Mouse (Mus musculus) G1E (cell line): ENCODE measurements around the gene 2900011O08Rik. TPM values are rescaled to one million over a fixed set of nuclear protein-coding genes. Genes with fewer than 3 reads are reported as not detected.

Experiments used
- ATAC-seq: 2 replicates; pipeline ENCODE4 v1.8.0; 2016; ENCODE audit warnings: mild to moderate bottlenecking; ENCODE audit not compliant: insufficient number of reproducible peaks, poor library complexity, low FRiP score, severe bottlenecking; ENCODE audit errors: extremely low read depth
- DNase-seq: peaks from one replicate; pipeline ENCODE4 v3.0.0; 2012; ENCODE audit warnings: low spot score
- H3K27me3 ChIP-seq: 2 replicates; pipeline ENCODE4 v1.6.1; 2012; ENCODE audit warnings: mild to moderate bottlenecking, low read length, inconsistent platforms; ENCODE audit not compliant: insufficient read depth
- H3K36me3 ChIP-seq: replicated peaks from 2 replicates; pipeline ENCODE3; 2012; ENCODE audit warnings: mild to moderate bottlenecking, inconsistent platforms
- H3K4me1 ChIP-seq: 2 replicates; pipeline ENCODE4 v1.6.1; 2012; ENCODE audit warnings: low read depth, low read length, inconsistent platforms, mixed read lengths; ENCODE audit not compliant: insufficient read depth
- H3K4me3 ChIP-seq: 2 replicates; pipeline ENCODE4 v1.5.1; 2012; ENCODE audit warnings: low read depth, mild to moderate bottlenecking, inconsistent platforms, low read length, moderate library complexity, mixed read lengths
- H3K9me3 ChIP-seq: replicated peaks from 2 replicates; pipeline ENCODE4 v1.6.1; 2012; ENCODE audit warnings: inconsistent platforms
- CTCF ChIP-seq: IDR thresholded peaks from 2 replicates; pipeline ENCODE4 v1.5.1; 2012; ENCODE audit warnings: low read depth, low read length, inconsistent platforms, mixed read lengths
- GATA1 ChIP-seq: IDR thresholded peaks from 2 replicates; pipeline ENCODE4 v1.6.1; 2012; ENCODE audit warnings: borderline replicate concordance, low read length, inconsistent platforms, mixed read lengths
- GATA2 ChIP-seq: IDR thresholded peaks from 2 replicates; pipeline ENCODE4 v1.6.1; 2012; ENCODE audit warnings: low read depth, low read length, inconsistent platforms, borderline replicate concordance
- POLR2AphosphoS5 ChIP-seq: IDR thresholded peaks from 2 replicates; pipeline ENCODE4 v1.6.1; 2012; ENCODE audit warnings: low read depth, low read length, inconsistent platforms; ENCODE audit not compliant: insufficient replicate concordance
- TAL1 ChIP-seq: conservative IDR thresholded peaks from 2 replicates; pipeline ENCODE4 v1.6.1; 2012; ENCODE audit warnings: low read depth, low read length, inconsistent platforms, mixed read lengths
- polyA plus RNA-seq: library from polyadenylated mRNA; stranded (reverse); fragments of >175 nt; gene quantifications from 2 replicates; pipeline ENCODE4 v1.2.3, GENCODE M21; 2012
- total RNA-seq, 2 experiments: library from RNA; stranded (forward) in 1 of 2; stranded (reverse) in 1 of 2; fragments of 200-1000 nt in 1 of 2; fragments of >200 nt in 1 of 2; fragmentation: Nextera tagmentation in 1 of 2; gene quantifications; 2 replicates each; pipeline ENCODE4 v1.2.3; 2014 to 2017

Gene 2900011O08Rik
- total and polyA plus RNA-seq, 3 experiments, result 0.05 TPM; not detected in 2

DNA sequence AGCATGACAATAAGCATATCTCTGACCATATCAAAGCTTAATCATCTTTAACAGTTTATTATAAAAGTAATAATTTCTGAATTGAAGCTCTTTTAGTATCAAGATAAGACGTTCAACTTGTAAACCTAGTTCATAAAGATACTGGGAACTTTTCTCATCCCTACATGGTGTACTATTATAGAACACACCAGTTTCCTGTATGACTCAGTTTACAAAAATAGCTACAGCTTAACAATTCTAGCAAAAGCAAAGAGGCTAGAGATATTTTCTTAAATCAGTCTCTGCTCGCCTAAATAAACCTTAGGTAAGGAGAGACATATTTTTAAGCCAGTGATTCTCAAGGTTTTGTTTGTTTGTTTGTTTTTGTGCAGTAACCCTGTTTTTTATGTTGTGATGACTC is 96.5 kb downstream of the 2900011O08Rik start:
- TF ChIP-seq GATA1 (no peak), POLR2AphosphoS5 (no peak), GATA2 (no peak), TAL1 (no peak)
- DNase-seq (no peak), ATAC-seq (no peak)
- Histone ChIP-seq H3K4me3 (no peak overlapping the region), H3K9me3 (no peaks in the 10 kb centered on the region), H3K27me3 (peaks cover 5% of the 10 kb centered on the region), H3K4me1 (no peaks in the 10 kb centered on the region), H3K36me3 (no peaks in the 10 kb centered on the region)

DNA sequence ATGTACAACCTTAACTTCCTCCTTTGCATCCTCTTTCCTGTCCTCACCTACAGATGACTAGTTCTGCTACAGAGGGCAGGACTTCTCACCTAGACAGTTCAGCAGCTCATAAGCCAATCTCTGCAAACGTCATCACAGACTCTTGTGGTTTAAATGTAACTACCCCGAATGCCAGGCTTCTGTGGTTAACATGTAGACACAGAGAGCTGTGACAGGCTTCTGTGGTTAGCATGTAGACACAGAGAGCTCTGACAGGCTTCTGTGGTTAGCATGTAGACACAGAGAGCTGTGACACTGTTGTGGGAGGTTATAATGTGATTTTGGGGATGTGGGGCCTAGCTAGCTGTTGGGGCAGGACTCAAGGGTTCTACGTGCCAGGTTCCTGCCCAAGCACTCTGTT is 101.8 kb downstream of the 2900011O08Rik start:
- no peak for TF ChIP-seq GATA1
- TF ChIP-seq POLR2AphosphoS5, result no peak
- no peak for TF ChIP-seq CTCF
- TF ChIP-seq GATA2, result no peak
- TF ChIP-seq TAL1, result no peak
- no peak for ATAC-seq
- Histone ChIP-seq H3K4me1 (no peaks in the 10 kb centered on the region), H3K27me3 (no peaks in the 10 kb centered on the region), H3K9me3 (no peaks in the 10 kb centered on the region), H3K36me3 (no peaks in the 10 kb centered on the region), H3K4me3 (no peak overlapping the region)
- no peak for DNase-seq

GRCm38 (mm10) chr16:14089296-14089695 is 102.9 kb downstream of the 2900011O08Rik start:
- Histone ChIP-seq H3K4me1 (no peaks in the 10 kb centered on the region), H3K9me3 (no peaks in the 10 kb centered on the region), H3K36me3 (no peaks in the 10 kb centered on the region), H3K27me3 (peaks cover 9% of the 10 kb centered on the region), H3K4me3 (no peak overlapping the region)
- DNase-seq, result no peak
- no peak for ATAC-seq
- TF ChIP-seq CTCF (no peak), GATA1 (no peak), POLR2AphosphoS5 (no peak), GATA2 (no peak), TAL1 (no peak)

DNA sequence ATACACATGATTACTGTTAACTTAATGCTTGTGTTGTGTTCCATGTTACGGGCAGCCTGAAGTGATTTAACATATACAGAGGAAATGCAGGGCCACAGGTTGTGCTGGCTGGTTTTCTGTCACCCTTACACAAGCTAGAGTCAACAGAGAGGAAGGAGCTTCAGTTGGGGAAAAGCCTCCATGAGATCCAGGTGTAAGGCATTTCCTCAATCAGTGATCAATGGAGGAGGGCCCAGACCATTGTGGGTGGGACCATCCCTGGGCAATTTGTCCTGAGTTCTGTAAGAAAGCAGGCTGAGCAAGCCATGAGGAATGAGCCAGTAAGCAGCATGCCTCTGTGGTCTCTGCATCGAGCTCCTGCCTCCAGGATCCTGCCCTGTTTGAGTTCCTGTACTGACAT is 105.4 kb downstream of the 2900011O08Rik start:
- Histone ChIP-seq H3K4me3 (no peak overlapping the region), H3K27me3 (peaks cover 9% of the 10 kb centered on the region), H3K36me3 (no peaks in the 10 kb centered on the region), H3K9me3 (no peaks in the 10 kb centered on the region), H3K4me1 (no peaks in the 10 kb centered on the region)
- ATAC-seq, result no peak
- TF ChIP-seq GATA1, result no peak
- no peak for TF ChIP-seq CTCF
- TF ChIP-seq TAL1, result no peak
- TF ChIP-seq POLR2AphosphoS5, result no peak
- no peak for TF ChIP-seq GATA2
- DNase-seq, result no peak

DNA sequence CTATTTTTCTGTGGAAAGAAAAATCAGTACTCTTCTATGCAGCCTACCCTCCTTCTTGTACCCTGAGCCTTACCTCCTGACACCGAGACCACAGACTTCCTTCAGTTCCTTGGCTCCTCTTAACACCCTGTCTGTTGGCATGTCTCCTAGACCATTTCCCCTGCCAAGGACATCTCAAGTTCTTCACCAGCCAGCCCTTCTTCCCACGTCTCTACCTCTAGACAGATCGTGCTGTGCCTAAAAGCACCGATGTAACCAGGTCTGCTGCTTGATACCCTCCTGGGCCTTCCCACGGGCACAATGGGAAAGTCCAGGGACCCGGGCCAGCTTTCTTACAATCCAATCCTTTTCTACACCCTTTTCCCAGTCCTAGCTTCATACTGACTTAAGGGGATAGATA is 119.5 kb downstream of the 2900011O08Rik start:
- Histone ChIP-seq H3K4me1 (no peaks in the 10 kb centered on the region; the same call in 1 of the 2 replicates), H3K36me3 (peaks cover 24% of the 10 kb centered on the region), H3K4me3 (no peak overlapping the region), H3K9me3 (no peaks in the 10 kb centered on the region), H3K27me3 (peaks cover 5% of the 10 kb centered on the region; the same call in 1 of the 2 replicates)
- ATAC-seq (no peak), DNase-seq (no peak)
- no peak for TF ChIP-seq CTCF
- TF ChIP-seq TAL1, result no peak
- no peak for TF ChIP-seq GATA1
- TF ChIP-seq POLR2AphosphoS5, result no peak
- no peak for TF ChIP-seq GATA2

GRCm38 (mm10) chr16:14109651-14110230 is 123.3 kb downstream of the 2900011O08Rik start:
- ATAC-seq (no peak), DNase-seq (no peak)
- TF ChIP-seq TAL1, result no peak
- TF ChIP-seq GATA2, result no peak
- no peak for TF ChIP-seq GATA1
- no peak for TF ChIP-seq POLR2AphosphoS5
- TF ChIP-seq CTCF, result no peak
- H3K27me3 ChIP-seq, result no peaks in the 10 kb centered on the region
- H3K9me3 ChIP-seq, result no peaks in the 10 kb centered on the region
- H3K4me3 ChIP-seq, result no peak overlapping the region
- H3K4me1 ChIP-seq, result no peaks in the 10 kb centered on the region; the same call in 1 of the 2 replicates
- H3K36me3 ChIP-seq, result peaks cover 59% of the 10 kb centered on the region
